ENCODE assay signal across 14 mouse cellular contexts in genomic region chr19:32168031-32168430, GRCm38 (mm10).
DNase-seq lines count a peak whose midpoint lies in the region.
"Had no signal": no experiment of that assay in that cellular context is flagged by ENCODE, and none has a peak within 500 bp of the region (broad histone marks: within the 10 kb centered on the region; RNA-seq: fewer than 3 reads in every experiment).

No protein-coding gene starts in this region.

- peak; percentile 51 for DNase-seq in CD4-positive helper T cell, adult 2 months (ENCODE audit: low read depth, low spot score)
- peak; percentile 51 for DNase-seq in T-cell, adult 2 months (ENCODE audit: low spot score)
- peak; percentile 54 to 68 for DNase-seq in spleen, adult 18-20 months
- peak; percentile 69 for DNase-seq in thymus, postnatal 14 days
- DNase-seq in right cerebral cortex, adult 2 months (ENCODE audit: low spot score in 2 of 2) = no peak
- no peak for DNase-seq in layer of hippocampus, adult 9-10 months (ENCODE audit: low spot score)
- no peak for DNase-seq in frontal cortex, postnatal 10 days (ENCODE audit: low spot score in 2 of 2)
- DNase-seq: adrenal gland, postnatal 36 days; cerebellum, adult 8-10 months; heart, postnatal 14 days; kidney, adult 11 months; kidney, postnatal 10 days; layer of hippocampus, adult 9-11 months; retina, postnatal 1 day had no signal

Comparison
In these comparisons a context has a peak if more than half of its experiments do, and no peak if none do; other contexts are left out.
1. DNase-seq: peak in CD4-positive helper T cell, adult 2 months (single experiment), T-cell, adult 2 months (single experiment), spleen, adult 18-20 months (2 of 2) and thymus, postnatal 14 days (single experiment); none in right cerebral cortex, adult 2 months (0 of 2), layer of hippocampus, adult 9-10 months (single experiment) and frontal cortex, postnatal 10 days (0 of 2).